Mouse (Mus musculus): ENCODE results near the gene Cst6.

DNA sequence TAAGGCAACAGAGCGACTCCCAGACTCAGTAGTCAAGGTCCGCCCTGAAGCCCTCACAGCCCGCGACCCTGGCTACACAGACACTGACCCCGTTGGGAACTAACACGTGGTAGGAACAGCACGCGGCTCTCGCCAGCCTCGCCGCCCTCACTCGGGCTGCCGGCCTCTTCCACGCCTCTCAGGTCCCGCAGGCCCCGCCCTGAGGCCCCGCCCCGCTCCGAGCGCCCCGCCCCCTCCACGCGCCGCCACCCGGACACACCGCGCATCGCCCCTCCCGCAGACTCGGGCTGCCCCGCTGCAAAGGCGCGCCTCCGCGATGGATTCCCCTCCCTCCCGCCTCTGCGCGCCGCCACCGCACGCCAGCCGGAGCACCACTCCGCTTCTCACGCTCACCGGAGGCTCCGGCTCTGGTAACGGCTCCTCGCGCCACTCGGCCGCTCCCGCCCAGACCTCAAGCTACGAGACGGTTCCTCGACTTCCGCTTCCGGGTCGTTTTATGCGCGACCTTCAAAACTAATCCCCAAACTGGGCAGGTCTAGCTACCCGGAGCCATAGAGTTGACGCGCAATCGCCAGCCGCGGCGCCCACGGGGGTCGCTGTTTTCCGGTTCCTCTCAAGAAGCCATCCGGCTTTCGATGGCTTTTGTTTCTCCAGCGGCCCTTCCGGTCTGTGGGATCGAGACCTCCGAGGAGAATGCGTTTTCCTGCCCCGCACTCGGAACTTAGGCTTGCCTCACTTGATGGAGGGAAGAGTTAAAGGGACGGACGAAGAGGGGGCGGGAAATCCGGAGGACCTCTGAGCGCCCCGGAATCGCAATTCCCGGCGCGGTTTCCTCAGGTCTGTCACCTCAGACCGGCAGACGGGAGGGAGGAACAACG is 17.0 kb upstream of the Cst6 start, which contains the start of gene Eif1ad:
- TF ChIP-seq CTCF (IDR thresholded peaks at IDR 0.05; ENCODE audit: low read depth, low read length) (0 out of 2 replicates have a peak, but pooled peaks have one; percentile 24), POLR2A (IDR thresholded peaks at IDR 0.05; ENCODE audit: extremely low read depth, insufficient read depth, low read length) (0 out of 2 replicates have a peak, but pooled peaks have one; percentile 40)
